Mouse (Mus musculus) bone marrow macrophage, adult 2 months (primary cell): ENCODE measurements around the gene Clcn3. TPM values are rescaled to one million over a fixed set of nuclear protein-coding genes. Genes with fewer than 3 reads are reported as not detected.

Experiments
- H3K27ac ChIP-seq: 2 replicates; pipeline ENCODE4 v1.5.1; 2012; ENCODE audit warnings: low read depth, low read length; ENCODE audit not compliant: insufficient read depth
- H3K4me1 ChIP-seq: 2 replicates; pipeline ENCODE4 v1.6.1; 2012; ENCODE audit warnings: low read length; ENCODE audit not compliant: control insufficient read depth, insufficient read depth
- H3K4me3 ChIP-seq: 2 replicates; pipeline ENCODE4 v1.5.1; 2012; ENCODE audit warnings: mild to moderate bottlenecking, low read length, moderate library complexity; ENCODE audit not compliant: insufficient read depth
- CTCF ChIP-seq: IDR thresholded peaks from 2 replicates; pipeline ENCODE4 v1.5.1; 2012; ENCODE audit warnings: low read depth, mild to moderate bottlenecking, low read length, moderate library complexity
- POLR2A ChIP-seq: IDR thresholded peaks from 2 replicates; pipeline ENCODE4 v1.6.1; 2012; ENCODE audit warnings: mild to moderate bottlenecking, low read depth, low read length, borderline replicate concordance
- polyA plus RNA-seq: library from polyadenylated mRNA; stranded (reverse); fragments of >200 nt; gene quantifications from 2 replicates; pipeline ENCODE4 v1.2.4, GENCODE M21; 2012; ENCODE audit not compliant: missing spikeins, insufficient read depth, insufficient read length

Clcn3 gene
- polyA plus RNA-seq, 1 experiment, result 27.7 TPM

DNA sequence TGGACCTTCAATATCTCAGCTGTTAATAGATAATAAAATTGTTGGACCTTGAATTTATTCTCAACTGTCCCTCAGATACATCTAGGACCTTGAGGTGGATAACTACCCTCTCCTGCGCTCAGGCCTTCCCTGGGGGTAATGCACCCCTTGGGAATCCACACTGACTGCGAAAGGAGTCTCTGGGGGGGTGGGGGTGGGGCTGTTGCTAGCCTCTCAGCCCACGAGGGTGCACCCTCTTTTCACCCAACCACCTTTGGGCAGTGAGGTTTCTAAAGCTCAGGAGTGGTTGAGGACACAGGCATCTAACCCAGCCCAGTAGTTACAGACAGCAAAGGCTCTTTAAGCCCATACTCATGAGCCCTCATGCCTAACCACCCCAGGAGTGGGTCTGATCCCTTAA, 122.4 kb downstream of the Clcn3 start:
- H3K4me3 ChIP-seq, result no peak overlapping the region

More for the DNA sequence above, 122.4 kb downstream of the Clcn3 start:
- Histone ChIP-seq H3K27ac (no peak overlapping the region), H3K4me1 (peaks cover 29% of the 10 kb centered on the region)
- TF ChIP-seq POLR2A (no peak), CTCF (no peak)

Other genes with a start within 250 kb of the Clcn3 start
- gene Hpf1, start 92.9 kb downstream of the Clcn3 start, polyA plus RNA-seq, result 54.3 and 72.2 TPM in 2 replicates
- 5.9 and 8.5 TPM in 2 replicates for gene Nek1, start 9.9 kb upstream of the Clcn3 start, polyA plus RNA-seq
- gene Sh3rf1, start 240.6 kb upstream of the Clcn3 start, polyA plus RNA-seq, result 2.2 TPM in 2 replicates